Mouse (Mus musculus): ENCODE measurements at regions not wholly inside any gene's neighbourhood (a gene's known extent, or its start where the extent isn't known, plus 50 kb on each side); places are given as distances from the start of the nearest gene placed in this dataset.

DNA sequence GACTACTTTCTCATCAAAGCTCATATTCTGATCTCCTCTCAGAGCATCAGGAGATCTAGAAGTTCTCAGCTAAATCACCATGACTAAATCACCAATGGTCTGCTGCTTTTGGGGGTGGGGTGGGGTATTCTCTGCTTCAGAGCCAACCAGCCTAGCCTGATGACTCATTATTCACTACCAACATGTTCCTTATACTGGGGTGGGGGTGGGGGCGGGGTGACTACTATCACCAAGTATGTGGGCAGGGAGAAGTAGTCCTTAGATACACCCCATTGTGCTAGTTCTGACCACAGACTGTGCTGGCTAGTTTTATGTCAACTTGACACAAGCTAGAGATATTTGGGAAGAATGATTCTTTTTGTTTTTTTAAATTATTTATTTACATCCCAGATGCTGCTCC lies 143.0 kb downstream of the Cbln1 start:
- TF ChIP-seq POLR2A (IDR thresholded peaks at IDR 0.05; ENCODE audit: borderline replicate concordance, extremely low read depth, low read depth, low read length) (no peak), CTCF (IDR thresholded peaks at IDR 0.05; ENCODE audit: insufficient read depth, low read length) (no peak)

Data from lung, adult 2 months (tissue).